Mouse (Mus musculus) hematopoietic stem cell, adult 5-6 weeks (primary cell): ENCODE measurements around the gene Senp3. TPM values are rescaled to one million over a fixed set of nuclear protein-coding genes. Genes with fewer than 3 reads are reported as not detected.
"Not testable (repeated sequence)": the region's sequence is repeated elsewhere in the genome, so short reads cannot be mapped to it uniquely, and the experiment has no call there.

Experiments
- ATAC-seq, 2 experiments: fragments of 125-278 bp in 1 of 2; replicated peaks in 1 of 2; 2 replicates each; pipeline ENCODE4 v1.8.0; 2016 to 2017; ENCODE audit warnings: inconsistent platforms in 2 of 2, mild to moderate bottlenecking in 2 of 2, moderate number of reproducible peaks in 2 of 2, low read depth in 1 of 2, moderate TSS enrichment in 1 of 2; ENCODE audit not compliant: low FRiP score in 2 of 2, poor library complexity in 2 of 2, severe bottlenecking in 2 of 2, insufficient read depth in 1 of 2, low TSS enrichment in 1 of 2
- total RNA-seq: library from RNA; stranded (forward); fragments of 172-1452, 232-1000 nt; gene quantifications from 2 replicates; pipeline ENCODE4 v1.2.3, GENCODE M21; 2017

Senp3 gene
- 99.1 and 105 TPM in 2 replicates for total RNA-seq

- peak; percentile 86 to 89 for ATAC-seq
Observed at GRCm38 (mm10) chr11:69681314-69682208, at the start of gene Senp3. TSS of gene Senp3 (minus strand) at chr11:69682084.

GRCm38 (mm10) chr11:69731408-69731807 lies 49.5 kb upstream of the Senp3 start:
- ATAC-seq: not testable (repeated sequence)

- ATAC-seq: no peak; a peak in 1 of 4 replicates
Observed at GRCm38 (mm10) chr11:69729063-69729462, 47.2 kb upstream of the Senp3 start.

GRCm38 (mm10) chr11:69725951-69726350 lies 44.1 kb upstream of the Senp3 start:
- ATAC-seq: no peak

- no peak for ATAC-seq
Observed at GRCm38 (mm10) chr11:69723074-69723473, 41.2 kb upstream of the Senp3 start.

- no peak for ATAC-seq
Observed at GRCm38 (mm10) chr11:69720852-69721251, 39.0 kb upstream of the Senp3 start.

GRCm38 (mm10) chr11:69719423-69719822 lies 37.5 kb upstream of the Senp3 start:
- ATAC-seq: no peak

GRCm38 (mm10) chr11:69718661-69719060 lies 36.8 kb upstream of the Senp3 start:
- ATAC-seq: no peak

GRCm38 (mm10) chr11:69716953-69717352 lies 35.1 kb upstream of the Senp3 start:
- ATAC-seq: no peak

- ATAC-seq: no peak
Observed at GRCm38 (mm10) chr11:69715929-69716328, 34.0 kb upstream of the Senp3 start.

- ATAC-seq: no peak
Observed at GRCm38 (mm10) chr11:69715482-69715881, 33.6 kb upstream of the Senp3 start.

GRCm38 (mm10) chr11:69714636-69715329 lies 32.9 kb upstream of the Senp3 start:
- ATAC-seq: no peak

GRCm38 (mm10) chr11:69712954-69713672 lies 31.2 kb upstream of the Senp3 start:
- ATAC-seq: no peak

GRCm38 (mm10) chr11:69711082-69711481 lies 29.2 kb upstream of the Senp3 start:
- no peak for ATAC-seq

- no peak for ATAC-seq
Observed at GRCm38 (mm10) chr11:69710470-69710869, 28.6 kb upstream of the Senp3 start.

GRCm38 (mm10) chr11:69709554-69710446 lies 27.9 kb upstream of the Senp3 start:
- no peak for ATAC-seq
